ENCODE assay signal across 15 mouse cellular contexts in the genomic region with DNA sequence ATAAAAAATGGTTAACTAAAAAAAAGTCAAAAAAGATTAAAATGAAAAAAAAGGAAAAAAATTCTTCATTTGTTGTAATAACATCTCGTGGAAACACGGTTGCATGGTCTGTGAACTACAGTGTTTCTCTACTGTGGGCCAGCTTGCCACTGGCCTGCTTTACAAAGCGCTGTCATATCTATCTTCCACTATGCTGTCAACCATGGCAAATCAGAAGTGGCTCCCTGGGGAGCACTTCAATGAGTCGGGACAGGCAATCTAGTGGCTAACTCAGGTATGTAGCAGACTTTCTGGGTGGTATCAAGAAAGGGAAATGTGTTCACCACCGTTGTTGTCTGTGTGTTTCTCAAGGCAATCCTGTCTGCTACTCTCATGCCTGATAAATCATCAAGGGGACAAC. TPM values are rescaled to one million over a fixed set of nuclear protein-coding genes. Genes with fewer than 3 reads are reported as not detected.
DNase-seq lines count a peak whose midpoint lies in the region; ATAC-seq and TF ChIP-seq lines count a peak whose summit lies in the region.
"Had no signal": no experiment of that assay in that cellular context is flagged by ENCODE, and none has a peak within 500 bp of the region (broad histone marks: within the 10 kb centered on the region; RNA-seq: fewer than 3 reads in every experiment).

No protein-coding gene starts in this region.

- no peaks in the 10 kb centered on the region for H3K27me3 ChIP-seq in heart, embryonic 11.5 days (ENCODE audit: control insufficient read depth, insufficient read depth, low read length)
- no peaks in the 10 kb centered on the region for H3K27me3 ChIP-seq in liver, adult 2 months (ENCODE audit: control insufficient read depth, insufficient read depth, low read length)
- H3K27me3 ChIP-seq in liver, embryonic 11.5 days (replicated peaks; ENCODE audit: control insufficient read depth, insufficient read depth, low read length), result no peaks in the 10 kb centered on the region
- no peaks in the 10 kb centered on the region for H3K27me3 ChIP-seq in CH12.LX (replicated peaks)
- H3K27me3 ChIP-seq: limb, embryonic 13.5 days had no signal

- in situ Hi-C loops in CH12.LX (cut with MboI; ENCODE audit: low pct_ligation_motif_present, low pct_unique_long_range_greater_than_20kb, low sequenced_read_pairs), result no loop called here

- ATAC-seq in heart, embryonic 11.5 days (replicated peaks; ENCODE audit: insufficient number of reproducible peaks, low FRiP score, low TSS enrichment), result no peak
- no peak for ATAC-seq in liver, embryonic 11.5 days (replicated peaks; ENCODE audit: low FRiP score)
- ATAC-seq: CD4-positive, CD25-positive, alpha-beta regulatory T cell, adult 4 months; forebrain, embryonic 16.5 days; intestine, postnatal 0 days had no signal

- dilution Hi-C loops in CH12.LX (cut with MboI; ENCODE audit: extremely low pct_ligation_motif_present, extremely low pct_unique_long_range_greater_than_20kb, low sequenced_read_pairs), result no loop called here

- no peaks in the 10 kb centered on the region for H3K79me2 ChIP-seq in liver, adult 2 months (ENCODE audit: control insufficient read depth, insufficient read depth, low read length)
- no peaks in the 10 kb centered on the region for H3K79me2 ChIP-seq in CH12.LX (replicated peaks; ENCODE audit: control insufficient read depth, extremely low read depth, insufficient read depth, poor library complexity, severe bottlenecking)

- no peak for TF ChIP-seq RAD21 in CH12.LX (IDR thresholded peaks at IDR 0.05; ENCODE audit: low read depth, low read length)

- no peak for TF ChIP-seq POLR2A in liver, adult 2 months (IDR thresholded peaks at IDR 0.05; ENCODE audit: extremely low read depth, insufficient read depth, low read length)
- TF ChIP-seq POLR2A in CH12.LX (IDR thresholded peaks at IDR 0.05; ENCODE audit: low read depth, low read length), result no peak

- no peak overlapping the region for H3K4me2 ChIP-seq in heart, embryonic 11.5 days
- no peak overlapping the region for H3K4me2 ChIP-seq in liver, embryonic 11.5 days
- no peak overlapping the region for H3K4me2 ChIP-seq in CH12.LX (ENCODE audit: insufficient read depth, low read depth, poor library complexity, severe bottlenecking)
- H3K4me2 ChIP-seq: limb, embryonic 13.5 days had no signal

- TF ChIP-seq EP300 in CH12.LX (IDR thresholded peaks at IDR 0.05; ENCODE audit: low read length), result no peak

- H3K36me3 ChIP-seq in heart, embryonic 11.5 days (ENCODE audit: control insufficient read depth, insufficient read depth, low read length), result peaks cover 26% of the 10 kb centered on the region
- no peaks in the 10 kb centered on the region for H3K36me3 ChIP-seq in liver, adult 2 months (ENCODE audit: control insufficient read depth, insufficient read depth, low read length)
- peaks cover 30% of the 10 kb centered on the region; the same call in 1 of the 2 replicates for H3K36me3 ChIP-seq in liver, embryonic 11.5 days (ENCODE audit: control insufficient read depth, insufficient read depth, low read length)
- H3K36me3 ChIP-seq in CH12.LX (replicated peaks in 1 of 2; ENCODE audit: control insufficient read depth in 1 of 2, insufficient read depth in 1 of 2, low read length in 1 of 2), result peaks cover 54 to 66% of the 10 kb centered on the region in 2 experiments

- TF ChIP-seq CTCF in liver, adult 2 months (IDR thresholded peaks at IDR 0.05; ENCODE audit: low read depth, low read length), result no peak
- TF ChIP-seq CTCF in CH12.LX (conservative IDR thresholded peaks at IDR 0.05 in 1 of 2, IDR thresholded peaks at IDR 0.05 in 1 of 2; ENCODE audit: low read depth in 2 of 2, low read length in 2 of 2), result no peak

- peak overlapping the region; percentile 59; the same call in 1 of the 2 replicates for H3K27ac ChIP-seq in heart, embryonic 11.5 days (ENCODE audit: low read depth, low read length)
- H3K27ac ChIP-seq in liver, adult 2 months (replicated peaks; ENCODE audit: insufficient read depth, low read depth, low read length), result peak overlapping the region; percentile 76
- H3K27ac ChIP-seq in liver, embryonic 11.5 days (ENCODE audit: low read depth, low read length), result no peak overlapping the region
- H3K27ac ChIP-seq in CH12.LX (ENCODE audit: insufficient read depth, low read depth), result no peak overlapping the region

- H3K9me3 ChIP-seq in heart, embryonic 11.5 days (replicated peaks; ENCODE audit: control insufficient read depth, low read length), result no peaks in the 10 kb centered on the region
- no peaks in the 10 kb centered on the region for H3K9me3 ChIP-seq in liver, embryonic 11.5 days (ENCODE audit: control insufficient read depth, low read length)
- H3K9me3 ChIP-seq in CH12.LX (replicated peaks; ENCODE audit: low read length), result no peaks in the 10 kb centered on the region
- H3K9me3 ChIP-seq: limb, embryonic 13.5 days had no signal

- no peak overlapping the region for H3K4me3 ChIP-seq in heart, embryonic 11.5 days (ENCODE audit: low read depth, low read length)
- H3K4me3 ChIP-seq in liver, adult 2 months (ENCODE audit: insufficient read depth, low read depth, low read length), result no peak overlapping the region
- no peak overlapping the region for H3K4me3 ChIP-seq in liver, embryonic 11.5 days (ENCODE audit: low read depth, low read length)
- no peak overlapping the region for H3K4me3 ChIP-seq in CH12.LX (replicated peaks in 1 of 3; ENCODE audit: low read depth in 2 of 3, low read length in 2 of 3, poor library complexity in 1 of 3)
- H3K4me3 ChIP-seq: limb, embryonic 13.5 days had no signal

- H3K4me1 ChIP-seq in heart, embryonic 11.5 days (ENCODE audit: control insufficient read depth, insufficient read depth, low read length), result peaks cover 8% of the 10 kb centered on the region
- peaks cover 26% of the 10 kb centered on the region for H3K4me1 ChIP-seq in liver, adult 2 months (ENCODE audit: control insufficient read depth, insufficient read depth, low read length)
- H3K4me1 ChIP-seq in liver, embryonic 11.5 days (replicated peaks; ENCODE audit: control insufficient read depth, insufficient read depth, low read length), result peaks cover 9% of the 10 kb centered on the region
- H3K4me1 ChIP-seq in CH12.LX (ENCODE audit: control insufficient read depth in 1 of 2, insufficient read depth in 2 of 2), result peaks cover 3 to 18% of the 10 kb centered on the region in 2 experiments; a peak in 3 of 4 replicates

- H3K9ac ChIP-seq in heart, embryonic 11.5 days (ENCODE audit: low read depth, low read length), result 0 out of 2 replicates have a peak overlapping the region, but pooled peaks have one; percentile 28
- no peak overlapping the region for H3K9ac ChIP-seq in liver, adult 2 months (ENCODE audit: low read depth, low read length)
- no peak overlapping the region for H3K9ac ChIP-seq in liver, embryonic 11.5 days (ENCODE audit: low read depth, low read length)
- no peak overlapping the region for H3K9ac ChIP-seq in CH12.LX (ENCODE audit: insufficient read depth, low read depth)
- H3K9ac ChIP-seq: limb, embryonic 13.5 days had no signal

- DNase-seq in heart, postnatal 36 days, result no peak
- DNase-seq in liver, adult 2 months (ENCODE audit: extremely low read depth, low read depth, low spot score), result no peak
- no peak for DNase-seq in liver, embryonic 11.5 days (ENCODE audit: low spot score)
- DNase-seq in CH12.LX (ENCODE audit: extremely low read depth), result peak; percentile 52
- peak; percentile 42 for DNase-seq in embryo, embryonic 11 days
- no peak for DNase-seq in urinary bladder, adult 2 months (ENCODE audit: low spot score)
- DNase-seq: cerebellum, postnatal 10 days; kidney, postnatal 25 days; right cerebral cortex, postnatal 25 days; thymus, postnatal 25 days had no signal

- intact Hi-C loops in heart, postnatal 36 days (cut with DNase I), result no loop called here

- WGBS in heart, embryonic 11.5 days (ENCODE audit: insufficient replicate concordance), result 67% methylated on average over 5 of the region's 5 CpGs
- 81% methylated on average over 5 of the region's 5 CpGs for WGBS in liver, adult 2 months
- WGBS in liver, embryonic 11.5 days, result 88% methylated on average over 5 of the region's 5 CpGs

TF ChIP-seq in CH12.LX, 34 proteins besides CTCF, POLR2A, EP300 and RAD21:
- no peak for TF ChIP-seq USF2 (conservative IDR thresholded peaks at IDR 0.05; ENCODE audit: low read depth, low read length)
- no peak for TF ChIP-seq CHD2 (IDR thresholded peaks at IDR 0.05; ENCODE audit: low read length)
- no peak for TF ChIP-seq SMC3 (IDR thresholded peaks at IDR 0.05; ENCODE audit: low read depth, low read length)
- no peak for TF ChIP-seq RCOR1 (conservative IDR thresholded peaks at IDR 0.05; ENCODE audit: low read depth, low read length)
- no peak for TF ChIP-seq MAZ (IDR thresholded peaks at IDR 0.05; ENCODE audit: low read depth, low read length)
- no peak for TF ChIP-seq TBP (conservative IDR thresholded peaks at IDR 0.05; ENCODE audit: low read depth, low read length)
- no peak for TF ChIP-seq JUN (IDR thresholded peaks at IDR 0.05; ENCODE audit: insufficient read depth, low read depth, low read length)
- no peak for TF ChIP-seq MYC (IDR thresholded peaks at IDR 0.05; ENCODE audit: low read depth, low read length)
- no peak for TF ChIP-seq USF1 (IDR thresholded peaks at IDR 0.05; ENCODE audit: low read depth, low read length)
- no peak for TF ChIP-seq MAX (IDR thresholded peaks at IDR 0.05; ENCODE audit: low read length)
- no peak for TF ChIP-seq NRF1 (IDR thresholded peaks at IDR 0.05; ENCODE audit: low read depth, low read length)
- no peak for TF ChIP-seq NELFE (IDR thresholded peaks at IDR 0.05; ENCODE audit: low read depth, low read length)
- no peak for TF ChIP-seq MAFK (IDR thresholded peaks at IDR 0.05; ENCODE audit: insufficient replicate concordance, low read length)
- TF ChIP-seq MXI1 (IDR thresholded peaks at IDR 0.05; ENCODE audit: low read depth, low read length), result no peak
- no peak for TF ChIP-seq GABPA (IDR thresholded peaks at IDR 0.05; ENCODE audit: insufficient replicate concordance, low read depth, low read length)
- no peak for TF ChIP-seq UBTF (IDR thresholded peaks at IDR 0.05; ENCODE audit: low read depth, low read length)
- no peak; the same call in 1 of the 2 replicates for TF ChIP-seq POLR2AphosphoS2 (IDR thresholded peaks at IDR 0.05; ENCODE audit: low read depth, low read length)
- TF ChIP-seq ETS1 (conservative IDR thresholded peaks at IDR 0.05; ENCODE audit: low read depth, low read length), result no peak
TF ChIP-seq in CH12.LX: peak in this region for 0.

RNA-seq across cellular contexts. Expression of gene Ddc, which starts 33.7 kb away (rescaled TPM):
- 39.7 and 44.5 TPM in 2 replicates for polyA plus RNA-seq in heart, embryonic 11.5 days (2014; fragmentation: Nextera tagmentation; extraction: Ambion mirVana)
- total RNA-seq in heart, postnatal 36 days (2021), result 1 to 10 TPM; 2.1 to 2.4 TPM
- 56.4 and 67.3 TPM in 2 replicates for total RNA-seq in liver, adult 2 months (2014; rRNA removed)
- 75.7 and 82.3 TPM in 2 replicates for polyA plus RNA-seq in liver, adult 2 months (2012; rRNA removed)
- 15.9 and 17.2 TPM in 2 replicates for polyA plus RNA-seq in liver, embryonic 11.5 days (2014; fragmentation: Nextera tagmentation; extraction: Ambion mirVana)
- not detected in 2 replicates for total RNA-seq in CH12.LX (2012; rRNA removed)
- total RNA-seq in CH12.LX (2014; rRNA removed), result 0.17 and 0.19 TPM in 2 replicates
- polyA plus RNA-seq in CH12.LX (2012; ENCODE audit: insufficient read length, low read depth), result 0.12 and 0.33 TPM in 2 replicates
- polyA plus RNA-seq in urinary bladder, adult 2 months (2012; rRNA removed), result 3.4 and 4.1 TPM in 2 replicates

Comparison
In these comparisons a context has a peak if more than half of its experiments do, and no peak if none do; other contexts are left out.
1. H3K27ac ChIP-seq: peak in heart, embryonic 11.5 days (single experiment) and liver, adult 2 months (single experiment); none in liver, embryonic 11.5 days (single experiment) and CH12.LX (single experiment).
2. DNase-seq: peak in CH12.LX (single experiment) and embryo, embryonic 11 days (single experiment); none in heart, postnatal 36 days (0 of 2), liver, adult 2 months (single experiment), liver, embryonic 11.5 days (single experiment) and urinary bladder, adult 2 months (single experiment).